Mouse (Mus musculus) liver, embryonic 13.5 days (tissue): ENCODE results near the gene Wdr63. TPM values are rescaled to one million over a fixed set of nuclear protein-coding genes. Genes with fewer than 3 reads are reported as not detected.

Experiments
- ATAC-seq: fragments of 200-750 bp; cut with Nextera tagmentation; 2 replicates; pipeline ENCODE4 v1.8.0; 2017; ENCODE audit warnings: low read depth, mild to moderate bottlenecking, moderate number of reproducible peaks, moderate library complexity
- DNase-seq: peaks from one replicate; pipeline ENCODE4 v3.0.0; 2022
- H3K27ac ChIP-seq: fragments of 300-500 bp; sonication (generic); 2 replicates; pipeline ENCODE4 v1.5.1; 2015; ENCODE audit warnings: moderate library complexity, mild to moderate bottlenecking, inconsistent platforms
- H3K27me3 ChIP-seq: fragments of 300-500 bp; sonication (generic); 2 replicates; pipeline ENCODE4 v1.6.1; 2015; ENCODE audit warnings: mild to moderate bottlenecking, inconsistent platforms
- H3K36me3 ChIP-seq: fragments of 300-500 bp; sonication (generic); 2 replicates; pipeline ENCODE4 v1.6.1; 2015; ENCODE audit warnings: mild to moderate bottlenecking, inconsistent platforms
- H3K4me1 ChIP-seq: fragments of 300-500 bp; sonication (generic); replicated peaks from 2 replicates; pipeline ENCODE4 v1.6.1; 2015; ENCODE audit warnings: inconsistent platforms
- H3K4me2 ChIP-seq: fragments of 300-500 bp; sonication (generic); 2 replicates; pipeline ENCODE4 v1.6.1; 2015; ENCODE audit warnings: inconsistent platforms, mild to moderate bottlenecking, moderate library complexity
- H3K4me3 ChIP-seq: fragments of 300-500 bp; sonication (generic); replicated peaks from 2 replicates; pipeline ENCODE4 v1.5.1; 2015; ENCODE audit warnings: mild to moderate bottlenecking, inconsistent platforms
- H3K9ac ChIP-seq: fragments of 300-500 bp; sonication (generic); 2 replicates; pipeline ENCODE4 v1.6.1; 2015; ENCODE audit warnings: mild to moderate bottlenecking, inconsistent platforms
- H3K9me3 ChIP-seq: fragments of 300-500 bp; sonication (generic); replicated peaks from 2 replicates; pipeline ENCODE4 v1.6.1; 2016; ENCODE audit warnings: inconsistent platforms
- WGBS: fragments of 180-500 bp; shearing (Covaris S2); methylation state at CpG from one replicate; pipeline ENCODE4 v1.1.7; 2015; ENCODE audit not compliant: insufficient replicate concordance; 5-methylcytosine and 5-hydroxymethylcytosine counted together
- polyA plus RNA-seq: library from polyadenylated mRNA; unstranded; fragments of >200 nt; fragmentation: Nextera tagmentation; extraction: Ambion mirVana; gene quantifications from 2 replicates; pipeline ENCODE4 v1.2.1, GENCODE M21; 2015

Wdr63 gene
- polyA plus RNA-seq, 1 experiment from 2014 or later, result 0.35 TPM

DNA sequence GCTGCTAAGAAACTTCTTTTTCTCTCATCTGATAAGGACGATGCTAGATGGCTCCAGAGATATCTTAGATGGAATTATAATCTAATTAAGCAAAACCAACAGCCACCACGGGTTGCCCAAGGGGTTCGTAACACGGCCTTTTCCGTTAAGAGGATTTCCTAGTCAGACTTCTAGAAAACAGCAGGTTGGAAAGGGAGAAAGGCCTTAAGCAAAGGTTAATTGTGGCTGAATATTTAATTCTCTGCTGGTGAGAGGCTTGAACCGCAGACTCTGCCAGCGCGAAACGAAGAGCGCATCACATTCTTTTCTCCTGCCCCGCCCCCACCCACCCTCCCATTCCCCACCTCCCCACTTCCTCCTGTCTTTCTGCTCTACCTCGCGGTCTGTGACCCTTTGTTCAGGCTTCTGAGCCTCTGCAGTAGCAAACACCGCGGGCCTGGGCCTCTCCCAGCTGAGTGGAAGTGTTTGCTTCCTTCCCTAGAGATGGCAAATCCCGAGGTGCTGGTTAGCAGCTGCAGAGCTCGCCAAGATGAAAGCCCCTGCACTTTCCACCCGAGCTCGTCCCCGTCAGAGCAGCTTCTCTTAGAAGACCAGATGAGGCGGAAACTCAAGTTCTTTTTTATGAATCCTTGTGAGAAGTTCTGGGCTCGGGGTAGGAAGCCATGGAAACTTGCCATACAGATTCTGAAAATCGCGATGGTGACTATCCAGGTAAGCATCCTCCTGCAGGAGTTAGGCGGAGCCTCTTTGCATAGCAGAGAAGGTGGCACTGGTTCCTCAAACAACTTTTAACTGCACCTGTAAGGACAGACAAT is 13.6 kb upstream of the Wdr63 start:
- H3K27ac ChIP-seq, result no peak overlapping the region
- H3K9ac ChIP-seq, result no peak overlapping the region
- WGBS, result 10% methylated on average over 25 of the region's 25 CpGs
- H3K4me2 ChIP-seq, result peak overlapping the region; percentile 38
- peaks cover 34% of the 10 kb centered on the region for H3K27me3 ChIP-seq
- 0 out of 2 replicates have a peak, but pooled peaks cover 10% of the 10 kb centered on the region for H3K4me1 ChIP-seq
- no peaks in the 10 kb centered on the region for H3K9me3 ChIP-seq
- ATAC-seq (no peak), DNase-seq (no peak)
- H3K4me3 ChIP-seq, result no peak overlapping the region
- H3K36me3 ChIP-seq, result no peaks in the 10 kb centered on the region

DNA sequence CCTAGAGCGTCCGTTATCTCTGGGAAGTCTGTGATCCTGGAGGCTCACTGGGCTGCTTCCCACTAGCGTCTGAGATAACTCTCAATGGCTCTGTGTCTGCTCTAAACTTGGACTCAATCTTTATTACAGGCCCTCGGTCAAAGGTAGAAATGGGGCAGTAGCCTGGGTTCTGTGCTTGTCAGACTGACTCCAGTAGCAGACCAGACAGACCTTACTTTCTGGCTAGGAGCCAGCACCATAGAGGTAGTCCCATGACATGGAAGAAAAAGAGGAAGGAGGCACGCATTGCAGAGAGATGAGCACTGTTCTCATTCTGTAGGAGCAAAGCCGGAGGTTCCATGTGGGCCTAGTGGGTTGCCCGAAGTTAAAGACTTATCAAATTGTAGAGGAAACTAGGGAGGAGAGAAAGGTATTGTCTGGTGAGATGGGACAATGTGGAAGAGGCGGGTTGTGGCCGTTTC is 10.1 kb upstream of the Wdr63 start:
- Histone ChIP-seq H3K36me3 (no peaks in the 10 kb centered on the region), H3K4me1 (0 out of 2 replicates have a peak, but pooled peaks cover 10% of the 10 kb centered on the region), H3K27ac (no peak overlapping the region), H3K9me3 (no peaks in the 10 kb centered on the region), H3K9ac (no peak overlapping the region), H3K27me3 (peaks cover 40% of the 10 kb centered on the region), H3K4me2 (no peak overlapping the region), H3K4me3 (no peak overlapping the region)
- 35% methylated on average over 9 of the region's 9 CpGs for WGBS
- ATAC-seq (no peak), DNase-seq (no peak)

DNA sequence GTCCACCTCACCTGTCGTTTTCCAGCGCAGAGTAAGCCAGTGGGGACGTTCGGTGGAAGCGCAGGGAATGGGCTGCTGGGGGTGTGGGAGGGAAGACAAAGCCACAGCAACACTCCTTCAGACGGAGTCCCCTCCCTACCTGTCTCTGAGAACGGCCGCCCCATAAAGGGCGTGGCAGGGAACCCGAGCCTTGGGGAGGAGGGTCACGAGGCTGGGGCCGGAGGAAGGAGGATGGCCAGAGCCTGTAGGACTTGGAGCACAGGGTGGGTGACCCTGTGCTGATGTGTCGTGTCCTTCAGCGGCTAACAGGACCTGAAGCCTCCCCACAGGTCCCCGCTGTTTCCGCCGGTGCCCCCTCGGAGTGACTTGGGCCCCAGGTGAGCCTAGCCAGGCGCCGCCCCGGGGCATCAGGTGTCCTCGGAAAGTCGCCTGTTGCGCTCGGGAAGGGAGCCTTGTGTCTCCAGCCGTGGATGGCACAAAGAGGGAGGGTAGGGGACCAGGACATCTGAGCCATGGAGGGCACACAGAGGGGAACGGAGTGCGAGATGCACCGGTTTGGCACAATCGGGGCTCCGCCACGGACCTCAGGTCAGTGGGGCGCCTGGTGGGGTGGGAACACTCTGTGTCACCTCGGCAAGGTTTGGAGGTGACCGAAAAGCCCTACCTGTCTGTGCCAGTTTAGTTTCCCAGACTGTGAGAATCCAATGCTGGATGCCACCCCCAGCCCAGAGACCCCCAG is 9.5 kb upstream of the Wdr63 start, which contains the start of gene Mcoln3:
Gene Mcoln3, plus strand, starts transcription at position 193 of the 739 bp plus-strand sequence.
- Histone ChIP-seq H3K4me3 (no peak within 1 kb of the TSS), H3K9ac (no peak within 1 kb of the TSS), H3K4me1 (0 out of 2 replicates have a peak, but pooled peaks cover 10% of the 10 kb centered on the region), H3K27ac (no peak within 1 kb of the TSS), H3K9me3 (no peaks in the 10 kb centered on the region), H3K36me3 (no peaks in the 10 kb centered on the region), H3K4me2 (0 out of 2 replicates have a peak within 1 kb of the TSS, but pooled peaks have one; percentile 21), H3K27me3 (peaks cover 40% of the 10 kb centered on the region)
- DNase-seq (no peak), ATAC-seq (0 out of 2 replicates have a peak, but pooled peaks have one; percentile 18)
- WGBS, result 17% methylated on average over 35 of the region's 35 CpGs

DNA sequence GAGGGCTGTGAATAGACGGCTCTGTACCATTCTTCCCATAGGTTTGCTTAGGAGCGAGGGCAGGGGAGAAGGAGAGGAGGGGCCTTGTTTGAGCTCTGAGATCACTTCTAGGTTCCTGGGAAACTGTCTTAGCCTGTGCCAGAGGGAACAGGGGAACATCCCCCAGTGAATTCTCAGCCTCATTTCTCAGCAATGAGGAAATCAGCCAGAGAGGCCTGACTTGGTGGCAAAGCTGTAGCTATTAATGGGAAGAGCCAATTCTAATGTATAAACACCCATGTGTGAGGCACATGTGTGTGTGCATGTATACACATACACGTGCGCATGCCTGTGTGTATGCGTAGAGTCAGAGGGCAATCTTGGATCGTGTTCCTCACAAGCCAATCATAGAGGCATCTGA is 3.0 kb upstream of the Wdr63 start:
- no peak for DNase-seq
- H3K9ac ChIP-seq, result no peak overlapping the region
- no peaks in the 10 kb centered on the region for H3K4me1 ChIP-seq
- no peak overlapping the region for H3K4me3 ChIP-seq
- H3K27me3 ChIP-seq, result peaks cover 26% of the 10 kb centered on the region
- 65% methylated on average over 6 of the region's 6 CpGs for WGBS
- H3K4me2 ChIP-seq, result no peak overlapping the region
- no peaks in the 10 kb centered on the region for H3K9me3 ChIP-seq
- no peaks in the 10 kb centered on the region for H3K36me3 ChIP-seq
- H3K27ac ChIP-seq, result no peak overlapping the region
- no peak for ATAC-seq

DNA sequence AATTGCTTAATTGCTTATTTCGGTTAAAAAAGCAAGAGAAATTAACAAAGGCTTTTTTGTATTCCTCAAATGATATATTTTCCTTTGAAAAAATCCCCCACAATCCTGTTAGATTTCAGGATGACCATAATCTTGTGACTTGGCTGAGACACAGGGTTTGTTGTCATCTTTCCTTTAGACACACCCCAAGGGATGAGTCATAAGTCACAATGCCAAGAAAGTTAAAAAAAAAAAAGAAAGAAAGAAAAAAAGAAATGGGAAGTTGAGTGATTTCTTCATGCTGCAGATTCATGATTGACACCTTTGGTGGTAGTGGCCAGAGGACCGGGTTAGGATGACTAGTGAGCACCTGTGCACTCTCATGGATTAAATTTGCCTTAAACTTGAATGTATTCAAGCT is 2.4 kb upstream of the Wdr63 start:
- H3K27me3 ChIP-seq, result peaks cover 26% of the 10 kb centered on the region
- WGBS, result 41% methylated on average over 2 of the region's 2 CpGs
- no peak for DNase-seq
- no peak overlapping the region for H3K4me2 ChIP-seq
- no peaks in the 10 kb centered on the region for H3K4me1 ChIP-seq
- H3K36me3 ChIP-seq, result no peaks in the 10 kb centered on the region
- H3K9me3 ChIP-seq, result no peaks in the 10 kb centered on the region
- no peak overlapping the region for H3K9ac ChIP-seq
- H3K4me3 ChIP-seq, result no peak overlapping the region
- no peak overlapping the region for H3K27ac ChIP-seq
- ATAC-seq, result no peak

DNA sequence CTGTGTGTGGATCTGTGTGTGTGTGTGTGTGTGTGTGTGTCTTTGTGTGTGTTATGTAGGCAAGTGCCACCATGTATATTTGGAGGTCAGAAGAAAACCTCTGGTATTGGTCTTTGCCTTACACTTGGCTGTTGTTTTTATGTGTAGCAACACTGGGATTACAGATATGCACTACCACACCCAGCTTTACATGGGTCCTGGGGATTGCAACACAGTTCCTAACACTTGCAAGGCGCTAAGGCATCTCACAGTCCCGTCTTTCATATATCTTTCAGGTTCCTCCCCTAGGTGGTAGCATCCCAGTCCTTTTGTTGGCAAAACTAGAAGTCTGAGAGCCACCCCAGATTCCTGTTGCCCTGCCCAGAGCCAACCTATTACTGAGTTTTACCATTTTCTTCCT is 1.0 kb upstream of the Wdr63 start:
- no peaks in the 10 kb centered on the region for H3K36me3 ChIP-seq
- no peak for ATAC-seq

DNA sequence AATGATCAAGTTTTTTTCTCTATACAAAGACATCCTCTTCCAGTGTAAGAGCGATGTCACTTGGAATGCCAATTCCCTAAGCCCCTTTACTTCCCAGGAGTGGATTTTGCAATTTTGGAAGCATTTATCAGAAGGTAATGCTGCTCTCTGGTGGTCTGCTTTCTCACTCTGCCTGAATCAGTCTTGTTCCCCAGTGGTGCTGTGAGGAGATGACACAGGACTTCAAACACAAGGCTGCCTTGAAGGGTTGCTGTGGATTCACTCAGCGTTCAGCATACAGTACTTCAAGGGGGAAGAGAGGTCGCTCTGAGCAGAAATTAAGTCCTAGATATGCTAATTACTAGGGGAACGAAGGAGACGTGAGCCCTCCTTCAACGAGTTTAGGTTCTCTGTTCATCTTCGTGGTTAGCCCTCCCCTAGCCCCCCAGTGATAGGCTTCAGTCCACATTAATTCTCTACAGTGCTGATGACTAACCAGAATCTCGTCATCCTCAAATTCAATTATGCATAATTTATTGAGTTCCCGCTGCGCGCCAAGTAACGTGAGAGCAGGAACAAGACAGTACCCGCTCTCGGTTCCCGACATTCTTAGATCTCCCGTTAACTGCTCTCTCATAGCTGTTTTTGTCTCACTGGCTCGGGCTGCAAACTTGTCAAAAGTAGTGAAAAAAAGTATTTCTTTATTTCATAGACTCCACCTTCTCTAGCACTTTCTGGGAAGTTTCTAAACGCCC is 647 bp downstream of the Wdr63 start:
- peak overlapping the region; percentile 43 for H3K4me3 ChIP-seq
- no peaks in the 10 kb centered on the region for H3K36me3 ChIP-seq
- H3K9me3 ChIP-seq, result no peaks in the 10 kb centered on the region; the same call in 1 of the 2 replicates
- no peak overlapping the region for H3K27ac ChIP-seq
- WGBS, result 5% methylated on average over 18 of the region's 18 CpGs
- no peaks in the 10 kb centered on the region for H3K4me1 ChIP-seq
- DNase-seq (no peak), ATAC-seq (0 out of 2 replicates have a peak, but pooled peaks have one; percentile 18)
- H3K9ac ChIP-seq, result no peak overlapping the region
- H3K27me3 ChIP-seq, result peaks cover 24% of the 10 kb centered on the region
- peak overlapping the region; percentile 63 for H3K4me2 ChIP-seq

More for the DNA sequence above, 1.0 kb upstream of the Wdr63 start:
- no peaks in the 10 kb centered on the region for H3K9me3 ChIP-seq
- H3K4me3 ChIP-seq, result no peak overlapping the region
- WGBS, result 54% methylated on average over 2 of the region's 2 CpGs
- H3K9ac ChIP-seq, result no peak overlapping the region
- no peak overlapping the region for H3K4me2 ChIP-seq
- DNase-seq, result no peak
- peaks cover 26% of the 10 kb centered on the region for H3K27me3 ChIP-seq
- H3K27ac ChIP-seq, result no peak overlapping the region
- no peaks in the 10 kb centered on the region for H3K4me1 ChIP-seq

DNA sequence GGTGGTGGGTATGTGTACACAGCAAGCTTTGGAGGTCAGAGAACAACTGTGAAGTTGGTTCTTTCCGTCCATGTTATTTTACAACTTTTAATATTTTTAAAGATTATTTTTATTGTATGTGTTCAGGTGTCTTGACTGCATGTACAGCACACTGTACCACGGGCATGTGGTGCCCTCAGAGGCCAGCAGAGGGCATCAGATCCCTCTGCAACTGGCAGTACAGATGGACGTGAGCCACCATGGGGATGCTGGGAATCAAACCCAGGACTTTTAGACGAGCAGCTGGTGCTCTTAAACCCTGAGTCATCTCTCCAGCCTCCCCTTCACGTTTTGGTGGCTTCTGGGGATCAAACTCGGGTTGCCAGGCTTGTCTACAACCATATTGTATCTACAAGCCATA is 5.9 kb downstream of the Wdr63 start:
- DNase-seq (no peak), ATAC-seq (no peak)
- peaks cover 5% of the 10 kb centered on the region for H3K27me3 ChIP-seq
- no peaks in the 10 kb centered on the region for H3K36me3 ChIP-seq
- no peak overlapping the region for H3K9ac ChIP-seq
- H3K9me3 ChIP-seq, result no peaks in the 10 kb centered on the region; the same call in 1 of the 2 replicates
- no peak overlapping the region for H3K4me2 ChIP-seq
- WGBS, result 38% methylated on average over 6 of the region's 6 CpGs
- no peak overlapping the region for H3K27ac ChIP-seq
- H3K4me3 ChIP-seq, result no peak overlapping the region
- no peaks in the 10 kb centered on the region for H3K4me1 ChIP-seq

DNA sequence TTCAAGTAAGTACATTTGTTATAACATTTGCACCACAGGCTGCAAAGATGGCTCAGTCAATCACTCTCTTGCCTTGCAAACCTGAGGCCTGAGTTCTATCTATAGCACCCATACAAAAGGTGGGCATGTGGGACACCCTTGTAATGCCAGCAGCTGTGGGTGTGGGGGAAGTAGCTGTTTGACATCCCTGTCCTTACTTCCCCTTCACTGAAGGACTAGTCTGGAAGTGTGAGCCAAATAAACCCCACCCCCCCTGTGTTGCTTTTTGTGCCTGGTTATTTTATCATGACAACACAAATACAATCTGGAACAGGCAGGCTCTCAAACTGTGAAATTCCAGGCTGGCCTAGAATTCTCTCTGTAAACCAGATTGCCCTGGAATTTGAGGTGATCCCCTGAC is 8.0 kb downstream of the Wdr63 start:
- Histone ChIP-seq H3K4me1 (no peaks in the 10 kb centered on the region), H3K9me3 (no peaks in the 10 kb centered on the region; the same call in 1 of the 2 replicates), H3K4me3 (no peak overlapping the region), H3K4me2 (no peak overlapping the region), H3K27me3 (no peaks in the 10 kb centered on the region), H3K27ac (no peak overlapping the region), H3K36me3 (no peaks in the 10 kb centered on the region), H3K9ac (no peak overlapping the region)
- ATAC-seq (no peak), DNase-seq (no peak)

DNA sequence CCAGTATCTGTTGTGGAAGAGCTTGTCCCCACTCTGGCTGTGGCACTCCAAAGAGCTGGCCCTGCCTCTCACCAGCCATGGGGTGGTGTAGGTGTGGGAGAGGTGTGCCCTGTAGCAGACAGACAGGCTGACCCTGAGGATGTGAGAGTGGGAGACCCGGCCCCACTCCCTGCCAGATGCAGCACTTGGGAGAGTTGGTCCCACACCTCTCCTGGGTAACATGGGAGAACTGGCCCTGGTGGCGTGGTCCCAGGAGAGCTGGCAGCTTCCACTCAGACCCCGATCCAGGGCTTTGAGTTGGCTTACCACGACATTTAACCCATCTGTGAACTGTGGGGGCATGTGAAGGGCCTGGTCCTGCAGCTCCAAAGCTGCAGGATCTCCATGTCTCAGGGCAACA is 10.1 kb downstream of the Wdr63 start:
- ATAC-seq (no peak), DNase-seq (no peak)
- WGBS, result 76% methylated on average over 4 of the region's 4 CpGs
- H3K27me3 ChIP-seq, result no peaks in the 10 kb centered on the region
- no peak overlapping the region for H3K9ac ChIP-seq
- H3K4me2 ChIP-seq, result no peak overlapping the region
- no peaks in the 10 kb centered on the region for H3K36me3 ChIP-seq
- no peak overlapping the region for H3K4me3 ChIP-seq
- no peaks in the 10 kb centered on the region for H3K4me1 ChIP-seq
- no peak overlapping the region for H3K27ac ChIP-seq
- H3K9me3 ChIP-seq, result no peaks in the 10 kb centered on the region; the same call in 1 of the 2 replicates

DNA sequence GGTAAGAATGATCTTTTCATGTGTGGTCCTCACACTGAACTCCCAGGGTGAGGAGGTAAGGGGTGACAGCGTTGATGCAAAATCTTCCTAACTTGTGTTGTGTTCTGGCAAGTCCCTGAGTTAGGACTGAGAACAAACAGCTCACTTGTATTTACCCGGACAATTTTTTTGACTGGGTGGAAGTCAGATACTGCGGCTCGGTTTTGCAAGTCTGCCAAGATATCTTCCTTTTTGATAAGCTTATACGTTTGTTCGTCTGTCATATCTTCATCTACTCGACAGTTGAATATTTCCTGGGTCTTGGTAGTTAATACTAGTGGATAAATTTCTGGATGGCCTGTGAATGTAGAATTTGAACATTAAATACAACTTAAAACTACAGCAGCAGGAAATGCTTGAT is 10.9 kb downstream of the Wdr63 start:
- H3K27ac ChIP-seq, result no peak overlapping the region
- DNase-seq, result no peak
- H3K27me3 ChIP-seq, result no peaks in the 10 kb centered on the region
- H3K36me3 ChIP-seq, result no peaks in the 10 kb centered on the region
- H3K4me3 ChIP-seq, result no peak overlapping the region
- no peak overlapping the region for H3K4me2 ChIP-seq
- H3K9ac ChIP-seq, result no peak overlapping the region
- WGBS, result 50% methylated on average over 7 of the region's 7 CpGs
- no peak for ATAC-seq
- H3K9me3 ChIP-seq, result no peaks in the 10 kb centered on the region
- no peaks in the 10 kb centered on the region for H3K4me1 ChIP-seq
